Mouse (Mus musculus) mouse embryonic stem cell (cell line): ENCODE data around the gene Edem3.
"Not testable (repeated sequence)": the region's sequence is repeated elsewhere in the genome, so short reads cannot be mapped to it uniquely, and the experiment has no call there.

Experiments
- in situ Hi-C, 2 experiments: fragments of 300-500 bp; cut with MboI; formaldehyde crosslinking; loops; 1 replicate in 1 of 2; 3 replicates in 1 of 2; pipeline ENCODE4 v1.14.3; 2019 to 2020; ENCODE audit warnings: low sequenced_read_pairs in 2 of 2, low pct_unique_long_range_greater_than_20kb in 1 of 2, mixed read lengths in 1 of 2; ENCODE audit not compliant: unreplicated experiment in 1 of 2

Edem3 gene

GRCm38 (mm10) chr1:151726358-151726757, 28.8 kb upstream of the Edem3 start:
- in situ Hi-C loops, result no loop called here

GRCm38 (mm10) chr1:151728141-151728540, 27.0 kb upstream of the Edem3 start:
- in situ Hi-C loops, result no loop called here

GRCm38 (mm10) chr1:151737146-151737545, 18.0 kb upstream of the Edem3 start:
- in situ Hi-C loops, result no loop called here

GRCm38 (mm10) chr1:151741199-151741621, 14.0 kb upstream of the Edem3 start:
- in situ Hi-C loops, result no loop called here

GRCm38 (mm10) chr1:151749894-151750293, 5.3 kb upstream of the Edem3 start:
- in situ Hi-C loops, result not testable (repeated sequence)

- in situ Hi-C loops, result no loop called here
Measured at GRCm38 (mm10) chr1:151752946-151753345, 2.2 kb upstream of the Edem3 start.

GRCm38 (mm10) chr1:151753374-151753929, 1.7 kb upstream of the Edem3 start:
- in situ Hi-C loops, result no loop called here

- in situ Hi-C loops, result no loop called here
Measured at GRCm38 (mm10) chr1:151754028-151754489, 1.1 kb upstream of the Edem3 start.

GRCm38 (mm10) chr1:151755660-151756424, 671 bp downstream of the Edem3 start:
- in situ Hi-C loops, result no loop called here

GRCm38 (mm10) chr1:151756425-151756728, 1.2 kb downstream of the Edem3 start:
- in situ Hi-C loops, result no loop called here

GRCm38 (mm10) chr1:151758301-151758700, 3.1 kb downstream of the Edem3 start:
- in situ Hi-C loops, result no loop called here

GRCm38 (mm10) chr1:151758991-151759390, 3.8 kb downstream of the Edem3 start:
- in situ Hi-C loops, result no loop called here

- in situ Hi-C loops, result no loop called here
Measured at GRCm38 (mm10) chr1:151764236-151764635, 9.1 kb downstream of the Edem3 start.

GRCm38 (mm10) chr1:151766166-151766565, 11.0 kb downstream of the Edem3 start:
- in situ Hi-C loops, result no loop called here

GRCm38 (mm10) chr1:151766976-151767654, 11.9 kb downstream of the Edem3 start:
- in situ Hi-C loops, result no loop called here

GRCm38 (mm10) chr1:151769200-151769913, 14.2 kb downstream of the Edem3 start:
- in situ Hi-C loops, result no loop called here

- in situ Hi-C loops, result no loop called here
Measured at GRCm38 (mm10) chr1:151777616-151778015, 22.4 kb downstream of the Edem3 start.

- in situ Hi-C loops, result no loop called here
Measured at GRCm38 (mm10) chr1:151778592-151778991, 23.4 kb downstream of the Edem3 start.

- in situ Hi-C loops, result no loop called here
Measured at GRCm38 (mm10) chr1:151779306-151779705, 24.1 kb downstream of the Edem3 start.
